Mouse (Mus musculus) MEL (cell line): ENCODE measurements around the gene Ostm1. TPM values are rescaled to one million over a fixed set of nuclear protein-coding genes. Genes with fewer than 3 reads are reported as not detected.

ENCODE experiments used
- DNase-seq: peaks from one replicate; pipeline ENCODE4 v3.0.0; 2011; ENCODE audit warnings: low read depth, low spot score
- H3K27ac ChIP-seq: 2 replicates; pipeline ENCODE4 v1.5.1; 2012; ENCODE audit warnings: low read depth, mild to moderate bottlenecking, control low read depth, low read length, moderate library complexity; ENCODE audit not compliant: control insufficient read depth
- H3K27me3 ChIP-seq, 2 experiments: fragments of 150-350 bp in 1 of 2; sonication (generic) in 1 of 2; 2 replicates each; pipeline ENCODE4 v1.6.1; 2012; ENCODE audit warnings: low read length in 2 of 2, mild to moderate bottlenecking in 2 of 2, improper control_type of control experiment in 1 of 2, moderate library complexity in 1 of 2; ENCODE audit not compliant: insufficient read depth in 2 of 2, control insufficient read depth in 1 of 2
- H3K36me3 ChIP-seq, 2 experiments: 2 replicates each; pipeline ENCODE4 v1.6.1; 2012 to 2014; ENCODE audit warnings: low read length in 2 of 2, improper control_type of control experiment in 1 of 2, inconsistent platforms in 1 of 2, mild to moderate bottlenecking in 1 of 2; ENCODE audit not compliant: insufficient read depth in 2 of 2, control insufficient read depth in 1 of 2
- H3K4me1 ChIP-seq, 2 experiments: fragments of 150-350 bp in 1 of 2; sonication (generic) in 1 of 2; 2 replicates each; pipeline ENCODE4 v1.6.1; 2012; ENCODE audit warnings: low read length in 2 of 2, improper control_type of control experiment in 1 of 2, mild to moderate bottlenecking in 1 of 2; ENCODE audit not compliant: insufficient read depth in 2 of 2, control insufficient read depth in 1 of 2
- H3K4me3 ChIP-seq, 2 experiments: fragments of 150-350 bp in 1 of 2; sonication (generic) in 1 of 2; 2 replicates each; pipeline ENCODE4 v1.5.1; 2012; ENCODE audit warnings: low read depth in 2 of 2, low read length in 2 of 2, mild to moderate bottlenecking in 2 of 2, moderate library complexity in 2 of 2, control low read depth in 1 of 2, improper control_type of control experiment in 1 of 2; ENCODE audit not compliant: control insufficient read depth in 1 of 2, insufficient read depth in 1 of 2
- H3K79me2 ChIP-seq: 2 replicates; pipeline ENCODE4 v1.6.1; 2012; ENCODE audit warnings: mild to moderate bottlenecking, low read length, moderate library complexity; ENCODE audit not compliant: control insufficient read depth, poor library complexity, insufficient read depth
- H3K9ac ChIP-seq: 2 replicates; pipeline ENCODE4 v1.6.1; 2012; ENCODE audit warnings: low read depth, mild to moderate bottlenecking, control low read depth, low read length, moderate library complexity; ENCODE audit not compliant: control insufficient read depth, poor library complexity, severe bottlenecking
- H3K9me3 ChIP-seq: fragments of 150-350 bp; sonication (generic); replicated peaks from 2 replicates; pipeline ENCODE4 v1.6.1; 2012; ENCODE audit warnings: mild to moderate bottlenecking, low read length, improper control_type of control experiment, moderate library complexity; ENCODE audit not compliant: insufficient read depth
- BHLHE40 ChIP-seq: IDR thresholded peaks from 2 replicates; pipeline ENCODE4 v1.6.1; 2012; ENCODE audit warnings: low read depth, mild to moderate bottlenecking, inconsistent platforms, low read length, improper control_type of control experiment, borderline replicate concordance
- CTCF ChIP-seq, 3 experiments: IDR thresholded peaks in 2 of 3; conservative IDR thresholded peaks in 1 of 3; 2 replicates each; pipeline ENCODE4 v1.5.1; 2011 to 2012; ENCODE audit warnings: low read length in 3 of 3, low read depth in 2 of 3, mild to moderate bottlenecking in 2 of 3, improper control_type of control experiment in 1 of 3, inconsistent platforms in 1 of 3, mixed read lengths in 1 of 3, moderate library complexity in 1 of 3; ENCODE audit not compliant: control insufficient read depth in 1 of 3, insufficient read depth in 1 of 3, poor library complexity in 1 of 3, severe bottlenecking in 1 of 3
- E2F4 ChIP-seq: IDR thresholded peaks from 2 replicates; pipeline ENCODE4 v1.6.1; 2011; ENCODE audit warnings: low read depth, low read length, improper control_type of control experiment, borderline replicate concordance
- ELF1 ChIP-seq: IDR thresholded peaks from 2 replicates; pipeline ENCODE4 v1.6.1; 2014; ENCODE audit warnings: low read depth, mild to moderate bottlenecking, inconsistent platforms, low read length, improper control_type of control experiment, moderate library complexity
- GABPA ChIP-seq: IDR thresholded peaks from 2 replicates; pipeline ENCODE4 v1.6.1; 2012; ENCODE audit warnings: low read depth, mild to moderate bottlenecking, inconsistent platforms, low read length, improper control_type of control experiment, moderate library complexity
- HCFC1 ChIP-seq: IDR thresholded peaks from 2 replicates; pipeline ENCODE4 v1.6.1; 2012; ENCODE audit warnings: low read depth, mild to moderate bottlenecking, inconsistent platforms, low read length, improper control_type of control experiment, moderate library complexity
- JUND ChIP-seq: IDR thresholded peaks from 2 replicates; pipeline ENCODE4 v1.6.1; 2011; ENCODE audit warnings: low read depth, mild to moderate bottlenecking, improper control_type of control experiment, low read length
- KAT2A ChIP-seq: conservative IDR thresholded peaks from 2 replicates; pipeline ENCODE4 v1.6.1; 2012; ENCODE audit warnings: low read depth, low read length, improper control_type of control experiment, inconsistent platforms
- MAFK ChIP-seq: IDR thresholded peaks from 2 replicates; pipeline ENCODE4 v1.6.1; 2011; ENCODE audit warnings: low read depth, mild to moderate bottlenecking, low read length, improper control_type of control experiment, borderline replicate concordance
- MAX ChIP-seq: IDR thresholded peaks from 2 replicates; pipeline ENCODE4 v1.6.1; 2011; ENCODE audit warnings: low read length, improper control_type of control experiment
- MXI1 ChIP-seq: IDR thresholded peaks from 2 replicates; pipeline ENCODE4 v1.6.1; 2011; ENCODE audit warnings: mild to moderate bottlenecking, low read depth, low read length, improper control_type of control experiment
- NELFE ChIP-seq: IDR thresholded peaks from 2 replicates; pipeline ENCODE4 v1.6.1; 2011; ENCODE audit warnings: low read depth, low read length, improper control_type of control experiment
- POLR2A ChIP-seq, 2 experiments: IDR thresholded peaks; 2 replicates each; pipeline ENCODE4 v1.6.1; 2011 to 2012; ENCODE audit warnings: low read length in 2 of 2, mild to moderate bottlenecking in 2 of 2, control low read depth in 1 of 2, improper control_type of control experiment in 1 of 2, low read depth in 1 of 2, moderate library complexity in 1 of 2; ENCODE audit not compliant: control insufficient read depth in 1 of 2, insufficient read depth in 1 of 2, poor library complexity in 1 of 2
- POLR2AphosphoS2 ChIP-seq: IDR thresholded peaks from 2 replicates; pipeline ENCODE4 v1.6.1; 2011; ENCODE audit warnings: low read length, improper control_type of control experiment
- POLR2AphosphoS5 ChIP-seq: IDR thresholded peaks from 2 replicates; pipeline ENCODE4 v1.6.1; 2012; ENCODE audit warnings: low read depth, borderline replicate concordance, mild to moderate bottlenecking, inconsistent platforms, low read length, moderate library complexity, mixed read lengths
- RCOR1 ChIP-seq: IDR thresholded peaks from 2 replicates; pipeline ENCODE4 v1.6.1; 2012; ENCODE audit warnings: low read depth, mild to moderate bottlenecking, inconsistent platforms, low read length, improper control_type of control experiment
- SIN3A ChIP-seq: IDR thresholded peaks from 2 replicates; pipeline ENCODE4 v1.6.1; 2012; ENCODE audit warnings: low read length, improper control_type of control experiment, inconsistent platforms
- TAL1 ChIP-seq: IDR thresholded peaks from 2 replicates; pipeline ENCODE4 v1.6.1; 2012; ENCODE audit warnings: mild to moderate bottlenecking, inconsistent platforms, low read length, moderate library complexity, mixed read lengths
- TCF12 ChIP-seq: IDR thresholded peaks from 2 replicates; pipeline ENCODE4 v1.6.1; 2014; ENCODE audit warnings: low read depth, mild to moderate bottlenecking, inconsistent platforms, low read length, improper control_type of control experiment, moderate library complexity
- UBTF ChIP-seq: IDR thresholded peaks from 2 replicates; pipeline ENCODE4 v1.6.1; 2012; ENCODE audit warnings: low read depth, mild to moderate bottlenecking, inconsistent platforms, low read length, improper control_type of control experiment, moderate library complexity, borderline replicate concordance; ENCODE audit not compliant: insufficient read depth
- ZNF384 ChIP-seq: IDR thresholded peaks from 2 replicates; pipeline ENCODE4 v1.6.1; 2012; ENCODE audit warnings: low read depth, mild to moderate bottlenecking, inconsistent platforms, low read length, improper control_type of control experiment
- polyA plus RNA-seq, 2 experiments: library from polyadenylated mRNA; stranded (reverse) in 1 of 2; unstranded in 1 of 2; fragments of >175 nt in 1 of 2; fragments of >200 nt in 1 of 2; gene quantifications; 2 replicates each; pipeline versions ENCODE4 v1.2.1 to v1.2.4; 2012; ENCODE audit warnings: low replicate concordance in 2 of 2, low read depth in 1 of 2; ENCODE audit not compliant: insufficient read length in 2 of 2, insufficient read depth in 1 of 2, missing spikeins in 1 of 2
- total RNA-seq: library from RNA; depleted of rRNA; stranded (reverse); fragments of 300-350 nt; gene quantifications from 2 replicates; pipeline ENCODE4 v1.2.3, GENCODE M21; 2012

Gene Ostm1
- total and polyA plus RNA-seq, 3 experiments, result 13.9 to 17.5 TPM; not detected in 1

GRCm38 (mm10) chr10:42614766-42615165, 31.1 kb downstream of the Ostm1 start:
- no peaks in the 10 kb centered on the region for H3K79me2 ChIP-seq
- no peaks in the 10 kb centered on the region for H3K9me3 ChIP-seq
- no peak for DNase-seq
- H3K27me3 ChIP-seq, result peaks cover 0 to 3% of the 10 kb centered on the region in 2 experiments; a peak in 2 of 4 replicates
- no peaks in the 10 kb centered on the region for H3K36me3 ChIP-seq
- TF ChIP-seq POLR2A (IDR thresholded peaks at IDR 0.05; ENCODE audit: control insufficient read depth in 1 of 2, insufficient read depth in 1 of 2, low read depth in 1 of 2, low read length in 2 of 2, poor library complexity in 1 of 2) (no peak), UBTF (no peak), RCOR1 (no peak), JUND (no peak), TCF12 (no peak), BHLHE40 (no peak), HCFC1 (no peak), ZNF384 (no peak), MAX (no peak), SIN3A (no peak), E2F4 (no peak), CTCF (IDR thresholded peaks at IDR 0.05 in 2 of 3, conservative IDR thresholded peaks at IDR 0.05 in 1 of 3; ENCODE audit: control insufficient read depth in 1 of 3, insufficient read depth in 1 of 3, low read depth in 2 of 3, low read length in 3 of 3, poor library complexity in 1 of 3, severe bottlenecking in 1 of 3) (no peak), GABPA (no peak), TAL1 (no peak), ELF1 (no peak), KAT2A (no peak), POLR2AphosphoS2 (no peak), POLR2AphosphoS5 (no peak), NELFE (no peak), MXI1 (no peak)
- no peak overlapping the region for H3K27ac ChIP-seq
- no peaks in the 10 kb centered on the region for H3K4me1 ChIP-seq
- H3K9ac ChIP-seq, result no peak overlapping the region
- H3K4me3 ChIP-seq, result no peak overlapping the region

GRCm38 (mm10) chr10:42618291-42618690, 34.7 kb downstream of the Ostm1 start:
- Histone ChIP-seq H3K4me1 (no peaks in the 10 kb centered on the region), H3K9me3 (no peaks in the 10 kb centered on the region), H3K4me3 (no peak overlapping the region), H3K27ac (no peak overlapping the region), H3K27me3 (peaks cover 0 to 3% of the 10 kb centered on the region in 2 experiments; a peak in 2 of 4 replicates), H3K9ac (no peak overlapping the region), H3K36me3 (no peaks in the 10 kb centered on the region), H3K79me2 (no peaks in the 10 kb centered on the region)
- DNase-seq, result no peak
- TF ChIP-seq ZNF384 (no peak), MAFK (0 out of 2 replicates have a peak, but pooled peaks have one; percentile 15), JUND (no peak)
